Mouse (Mus musculus): ENCODE measurements at regions not wholly inside any gene's neighbourhood (a gene's known extent, or its start where the extent isn't known, plus 50 kb on each side); places are given as distances from the start of the nearest gene placed in this dataset.
A peak's percentile ranks its signal among the peaks of the same experiment; 100 is the strongest.

DNA sequence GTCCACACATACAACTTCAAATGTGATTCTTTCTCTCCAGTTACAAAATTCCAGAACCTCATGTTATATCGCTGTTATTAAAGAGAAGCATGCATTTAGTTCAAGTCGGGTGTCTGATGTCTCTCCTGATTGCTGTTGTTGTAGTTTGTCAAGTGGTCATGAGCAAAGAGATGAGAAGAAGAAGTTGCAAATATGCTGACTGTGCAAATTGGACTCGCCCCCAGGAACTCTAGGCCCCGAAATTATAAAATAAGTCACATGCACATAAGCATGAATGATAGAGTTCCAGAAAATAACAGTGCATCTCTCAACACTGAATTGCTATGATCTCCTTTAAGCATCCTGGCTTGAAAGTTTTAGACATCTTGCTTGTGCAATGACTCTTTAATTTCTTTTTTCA is 53.3 kb downstream of the Kif2b start:
- Histone ChIP-seq H3K36me3 (ENCODE audit: control insufficient read depth, insufficient read depth, low read length) (no peaks in the 10 kb centered on the region), H3K27me3 (ENCODE audit: control insufficient read depth, insufficient read depth, low read length) (no peaks in the 10 kb centered on the region), H3K9me3 (ENCODE audit: control insufficient read depth, low read length) (no peaks in the 10 kb centered on the region), H3K4me3 (ENCODE audit: low read depth, low read length) (no peak overlapping the region), H3K9ac (ENCODE audit: low read length) (no peak overlapping the region), H3K4me1 (ENCODE audit: control insufficient read depth, insufficient read depth, low read length) (no peaks in the 10 kb centered on the region), H3K4me2 (ENCODE audit: low read depth) (no peak overlapping the region), H3K27ac (ENCODE audit: low read depth, low read length) (no peak overlapping the region)
- ATAC-seq (ENCODE audit: insufficient read depth, low FRiP score, low TSS enrichment) (no peak), DNase-seq (ENCODE audit: low spot score) (no peak)
- 91% methylated on average over 4 of the region's 4 CpGs for WGBS

DNA sequence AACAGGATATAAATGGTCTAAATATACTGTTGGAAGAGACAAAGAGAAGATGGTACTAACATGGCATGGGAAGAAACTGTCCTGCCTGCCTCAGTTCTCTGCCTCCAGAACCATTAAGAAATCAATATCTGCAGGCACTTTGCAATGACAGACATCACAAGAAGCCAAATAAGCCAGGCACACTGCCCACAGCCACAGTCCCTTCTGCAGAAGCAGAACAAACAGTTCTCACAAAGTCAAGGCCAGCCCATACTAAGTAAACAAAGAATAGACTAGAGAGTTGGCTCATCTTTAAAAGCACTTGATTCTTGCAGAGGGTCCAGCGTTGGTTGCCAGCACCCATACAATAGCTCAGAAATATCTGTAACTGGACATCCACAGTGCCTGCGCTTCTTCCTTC is 98.1 kb downstream of the Kif2b start:
- H3K27me3 ChIP-seq (ENCODE audit: control insufficient read depth, insufficient read depth, low read length): no peaks in the 10 kb centered on the region
- no peak overlapping the region for H3K4me3 ChIP-seq (ENCODE audit: low read depth, low read length)
- WGBS: 95% methylated on average over 2 of the region's 2 CpGs
- no peak overlapping the region for H3K4me2 ChIP-seq (ENCODE audit: low read depth)
- H3K36me3 ChIP-seq (ENCODE audit: control insufficient read depth, insufficient read depth, low read length): no peaks in the 10 kb centered on the region
- DNase-seq (ENCODE audit: low spot score) (no peak), ATAC-seq (ENCODE audit: insufficient read depth, low FRiP score, low TSS enrichment) (no peak)
- H3K9ac ChIP-seq (ENCODE audit: low read length): no peak overlapping the region
- H3K27ac ChIP-seq (ENCODE audit: low read depth, low read length): no peak overlapping the region
- H3K4me1 ChIP-seq (ENCODE audit: control insufficient read depth, insufficient read depth, low read length): no peaks in the 10 kb centered on the region
- H3K9me3 ChIP-seq (ENCODE audit: control insufficient read depth, low read length): no peaks in the 10 kb centered on the region

DNA sequence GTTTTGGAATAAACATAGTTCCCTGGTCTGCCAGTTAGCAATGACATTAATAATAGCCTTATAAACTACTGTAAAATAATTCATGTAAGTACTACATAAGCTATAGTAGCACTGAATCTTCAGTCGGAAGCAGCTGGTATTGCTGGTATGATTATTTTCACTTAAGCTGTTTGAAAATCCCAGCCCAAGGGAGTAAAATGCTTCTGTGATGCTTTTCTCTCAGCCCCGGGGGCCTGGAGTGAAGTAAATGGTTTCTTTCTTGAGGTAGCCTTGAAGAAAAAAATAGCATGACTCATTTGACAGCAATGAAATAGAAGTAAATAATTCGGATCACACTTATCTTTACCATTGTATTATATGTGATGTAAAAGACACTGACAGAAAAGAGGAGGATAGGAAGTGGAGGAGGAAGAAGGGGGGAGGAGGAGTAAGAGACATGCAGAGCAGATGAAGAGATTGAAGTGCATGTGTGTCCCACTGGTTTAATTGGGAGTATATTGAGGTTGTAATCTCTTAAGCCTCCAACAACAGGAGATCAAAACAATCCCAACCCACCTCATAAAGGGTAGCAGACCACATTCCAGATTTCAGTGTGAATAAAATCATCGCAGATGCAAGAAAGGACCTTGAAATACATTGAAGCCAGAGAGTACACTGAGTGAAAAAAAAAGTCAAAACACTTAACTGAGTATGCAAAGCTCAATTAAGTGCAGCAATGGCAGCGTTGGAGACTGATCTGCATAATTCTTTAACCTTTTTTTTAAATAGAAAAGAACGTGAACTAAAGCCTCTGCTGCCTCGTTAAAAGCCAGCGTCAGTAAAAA is 113.6 kb downstream of the Kif2b start:
- no peak overlapping the region for H3K4me2 ChIP-seq (ENCODE audit: low read depth)
- DNase-seq (ENCODE audit: low spot score): no peak
- no peak overlapping the region for H3K27ac ChIP-seq (ENCODE audit: low read depth, low read length)

DNA sequence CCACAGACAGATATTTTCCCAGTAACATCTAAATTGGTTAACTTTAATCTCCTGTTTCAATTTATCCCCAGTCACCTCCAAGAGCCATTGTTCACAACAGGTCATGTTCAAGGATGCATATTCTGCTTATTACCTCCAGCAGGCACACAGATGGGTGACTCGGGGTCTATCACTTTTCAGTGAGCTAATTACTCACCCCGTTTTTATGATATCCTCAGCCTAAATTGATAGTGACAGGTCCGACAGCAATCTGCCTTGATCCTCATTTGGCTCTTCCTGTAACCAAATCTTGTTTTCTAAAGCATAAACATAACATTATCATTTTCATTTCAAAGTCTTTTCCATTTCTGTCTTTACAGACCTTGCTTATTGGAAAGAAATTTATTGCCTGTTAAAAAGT is 115.4 kb downstream of the Kif2b start:
- 76% methylated on average over 3 of the region's 3 CpGs for WGBS
- no peak for DNase-seq (ENCODE audit: low spot score)

More for the DNA sequence above, 113.6 kb downstream of the Kif2b start:
- no peaks in the 10 kb centered on the region for H3K9me3 ChIP-seq (ENCODE audit: control insufficient read depth, low read length)
- H3K4me1 ChIP-seq (ENCODE audit: control insufficient read depth, insufficient read depth, low read length): no peaks in the 10 kb centered on the region
- no peak overlapping the region for H3K4me3 ChIP-seq (ENCODE audit: low read depth, low read length)
- WGBS: 73% methylated on average over 8 of the region's 8 CpGs
- ATAC-seq (ENCODE audit: insufficient read depth, low FRiP score, low TSS enrichment): no peak
- no peak overlapping the region for H3K9ac ChIP-seq (ENCODE audit: low read length)
- H3K36me3 ChIP-seq (ENCODE audit: control insufficient read depth, insufficient read depth, low read length): no peaks in the 10 kb centered on the region
- H3K27me3 ChIP-seq (ENCODE audit: control insufficient read depth, insufficient read depth, low read length): no peaks in the 10 kb centered on the region

DNA sequence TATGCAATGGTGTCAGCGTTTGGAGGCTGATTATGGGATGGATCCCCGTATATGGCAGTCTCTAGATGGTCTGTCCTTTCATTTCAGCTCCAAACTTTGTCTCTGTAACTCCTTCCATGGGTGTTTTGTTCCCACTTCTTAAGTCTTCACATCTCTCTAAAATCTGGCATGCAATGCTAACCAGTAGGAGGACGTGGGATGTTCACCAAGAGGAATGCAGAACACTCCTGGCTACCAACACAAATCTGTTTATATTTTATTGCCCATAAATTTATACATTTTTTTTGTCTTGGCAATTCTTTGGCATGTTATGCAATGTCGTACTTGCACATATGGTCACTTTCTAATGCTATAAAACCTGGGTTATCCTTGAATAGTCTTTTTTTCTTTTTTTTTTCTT is 135.0 kb downstream of the Kif2b start:
- Histone ChIP-seq H3K4me1 (ENCODE audit: control insufficient read depth, insufficient read depth, low read length) (no peaks in the 10 kb centered on the region), H3K27me3 (ENCODE audit: control insufficient read depth, insufficient read depth, low read length) (no peaks in the 10 kb centered on the region), H3K36me3 (ENCODE audit: control insufficient read depth, insufficient read depth, low read length) (no peaks in the 10 kb centered on the region), H3K27ac (ENCODE audit: low read depth, low read length) (no peak overlapping the region), H3K4me3 (ENCODE audit: low read depth, low read length) (no peak overlapping the region), H3K9ac (ENCODE audit: low read length) (no peak overlapping the region), H3K4me2 (ENCODE audit: low read depth) (no peak overlapping the region), H3K9me3 (ENCODE audit: control insufficient read depth, low read length) (no peaks in the 10 kb centered on the region)
- ATAC-seq (ENCODE audit: insufficient read depth, low FRiP score, low TSS enrichment) (no peak), DNase-seq (ENCODE audit: low spot score) (no peak)
- 82% methylated on average over 4 of the region's 4 CpGs for WGBS

More for the DNA sequence above, 115.4 kb downstream of the Kif2b start:
- Histone ChIP-seq H3K27ac (ENCODE audit: low read depth, low read length) (no peak overlapping the region), H3K9ac (ENCODE audit: low read length) (no peak overlapping the region), H3K9me3 (ENCODE audit: control insufficient read depth, low read length) (no peaks in the 10 kb centered on the region), H3K4me1 (ENCODE audit: control insufficient read depth, insufficient read depth, low read length) (no peaks in the 10 kb centered on the region), H3K4me2 (ENCODE audit: low read depth) (no peak overlapping the region), H3K27me3 (ENCODE audit: control insufficient read depth, insufficient read depth, low read length) (no peaks in the 10 kb centered on the region), H3K36me3 (ENCODE audit: control insufficient read depth, insufficient read depth, low read length) (no peaks in the 10 kb centered on the region), H3K4me3 (ENCODE audit: low read depth, low read length) (no peak overlapping the region)
- ATAC-seq (ENCODE audit: insufficient read depth, low FRiP score, low TSS enrichment): no peak

DNA sequence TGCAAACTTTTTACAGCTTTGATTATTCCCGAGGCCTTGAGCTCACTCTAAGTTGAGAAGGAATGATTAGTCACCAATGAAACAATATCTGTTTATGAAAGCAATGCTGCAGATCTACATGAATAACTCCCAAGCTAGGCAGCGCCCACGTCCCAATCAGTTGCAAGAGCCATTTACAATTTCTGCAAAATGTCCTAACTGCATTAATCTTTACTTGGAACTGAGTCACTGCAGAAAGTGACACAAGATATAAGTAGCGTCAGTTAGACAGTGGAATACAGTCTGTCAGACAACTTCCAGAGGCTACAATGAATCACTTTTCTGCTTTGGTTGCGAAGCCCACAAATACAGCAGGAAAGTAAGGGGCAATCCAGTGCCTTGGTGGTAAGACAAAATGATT is 145.2 kb downstream of the Kif2b start:
- 97% methylated on average over 5 of the region's 5 CpGs for WGBS

DNA sequence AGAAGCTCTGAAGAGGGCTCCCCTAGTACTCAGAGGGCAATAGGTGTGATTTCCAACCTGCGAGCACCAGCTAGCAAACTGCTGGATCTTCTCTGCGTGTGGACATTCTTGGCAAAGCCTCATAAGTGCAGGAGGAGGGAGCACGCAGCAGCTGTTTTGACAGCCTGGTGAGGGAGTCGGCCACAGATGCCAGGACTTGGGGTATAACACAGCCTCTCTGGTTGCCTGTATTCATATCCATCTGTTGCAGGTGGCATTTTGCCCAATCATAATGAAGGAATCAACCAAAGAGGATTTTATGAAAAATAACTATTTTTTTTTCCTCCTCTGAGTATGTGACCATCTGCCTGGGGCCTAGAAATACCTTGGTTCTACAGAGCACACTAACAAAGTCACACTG is 150.6 kb downstream of the Kif2b start:
- Histone ChIP-seq H3K36me3 (ENCODE audit: control insufficient read depth, insufficient read depth, low read length) (no peaks in the 10 kb centered on the region), H3K27me3 (ENCODE audit: control insufficient read depth, insufficient read depth, low read length) (no peaks in the 10 kb centered on the region), H3K4me3 (ENCODE audit: low read depth, low read length) (no peak overlapping the region), H3K27ac (ENCODE audit: low read depth, low read length) (no peak overlapping the region), H3K9ac (ENCODE audit: low read length) (no peak overlapping the region), H3K4me2 (ENCODE audit: low read depth) (no peak overlapping the region), H3K4me1 (ENCODE audit: control insufficient read depth, insufficient read depth, low read length) (no peaks in the 10 kb centered on the region), H3K9me3 (ENCODE audit: control insufficient read depth, low read length) (no peaks in the 10 kb centered on the region)
- 88% methylated on average over 4 of the region's 4 CpGs for WGBS
- ATAC-seq (ENCODE audit: insufficient read depth, low FRiP score, low TSS enrichment) (no peak), DNase-seq (ENCODE audit: low spot score) (no peak)

More for the DNA sequence above, 145.2 kb downstream of the Kif2b start:
- no peak overlapping the region for H3K27ac ChIP-seq (ENCODE audit: low read depth, low read length)
- H3K4me2 ChIP-seq (ENCODE audit: low read depth): no peak overlapping the region
- no peaks in the 10 kb centered on the region for H3K36me3 ChIP-seq (ENCODE audit: control insufficient read depth, insufficient read depth, low read length)
- H3K9me3 ChIP-seq (ENCODE audit: control insufficient read depth, low read length): no peaks in the 10 kb centered on the region
- DNase-seq (ENCODE audit: low spot score) (no peak), ATAC-seq (ENCODE audit: insufficient read depth, low FRiP score, low TSS enrichment) (no peak)
- H3K4me1 ChIP-seq (ENCODE audit: control insufficient read depth, insufficient read depth, low read length): no peaks in the 10 kb centered on the region
- no peak overlapping the region for H3K4me3 ChIP-seq (ENCODE audit: low read depth, low read length)
- no peaks in the 10 kb centered on the region for H3K27me3 ChIP-seq (ENCODE audit: control insufficient read depth, insufficient read depth, low read length)
- no peak overlapping the region for H3K9ac ChIP-seq (ENCODE audit: low read length)

DNA sequence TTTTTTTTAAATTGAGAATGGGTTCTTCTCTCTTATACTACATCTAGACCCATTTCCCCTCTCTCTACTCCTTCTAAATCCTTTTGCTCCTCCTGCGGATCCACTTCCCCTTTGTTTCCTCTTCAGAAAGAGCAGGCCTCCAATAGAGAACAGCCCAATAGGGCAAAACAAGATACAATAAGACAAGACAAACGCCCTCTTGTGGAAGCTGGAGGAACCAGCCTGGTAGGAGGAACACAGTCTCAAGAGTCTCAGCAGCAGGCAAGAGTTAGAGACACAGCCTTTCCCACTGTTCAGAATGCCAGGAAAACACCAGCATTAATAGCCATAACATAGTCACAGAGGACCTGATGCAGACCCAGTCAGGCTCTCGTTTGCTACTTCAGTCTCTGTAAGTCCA is 190.2 kb downstream of the Kif2b start:
- WGBS: 47% methylated on average over 3 of the region's 3 CpGs
- Histone ChIP-seq H3K27ac (ENCODE audit: low read depth, low read length) (no peak overlapping the region), H3K27me3 (ENCODE audit: control insufficient read depth, insufficient read depth, low read length) (no peaks in the 10 kb centered on the region), H3K4me2 (ENCODE audit: low read depth) (no peak overlapping the region), H3K4me1 (ENCODE audit: control insufficient read depth, insufficient read depth, low read length) (no peaks in the 10 kb centered on the region), H3K36me3 (ENCODE audit: control insufficient read depth, insufficient read depth, low read length) (no peaks in the 10 kb centered on the region), H3K9me3 (ENCODE audit: control insufficient read depth, low read length) (no peaks in the 10 kb centered on the region), H3K4me3 (ENCODE audit: low read depth, low read length) (no peak overlapping the region), H3K9ac (ENCODE audit: low read length) (no peak overlapping the region)
- no peak for DNase-seq (ENCODE audit: low spot score)
- no peak for ATAC-seq (ENCODE audit: insufficient read depth, low FRiP score, low TSS enrichment)

DNA sequence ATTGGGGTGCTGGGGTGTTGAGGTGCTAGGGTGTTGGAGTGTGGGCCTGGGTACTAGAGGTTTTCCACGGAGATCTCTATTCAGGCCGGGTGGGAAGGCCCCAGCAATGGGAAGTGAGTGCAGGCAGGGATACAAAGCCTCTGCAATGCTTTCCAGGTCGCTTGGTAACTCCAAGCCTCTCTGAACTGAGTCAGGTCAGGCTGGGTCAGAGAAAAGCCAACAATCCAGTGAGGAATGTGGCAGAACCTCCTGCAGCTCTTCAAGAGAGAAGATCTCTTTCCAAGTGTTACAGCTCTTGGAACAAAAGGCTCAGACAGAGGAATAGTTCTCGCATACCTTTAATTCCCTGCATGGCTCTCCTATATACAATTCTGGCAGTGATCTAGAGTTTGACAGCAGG is 220.3 kb downstream of the Kif2b start:
- ATAC-seq (ENCODE audit: insufficient read depth, low FRiP score, low TSS enrichment): no peak
- Histone ChIP-seq H3K4me3 (ENCODE audit: low read depth, low read length) (no peak overlapping the region), H3K27me3 (ENCODE audit: control insufficient read depth, insufficient read depth, low read length) (no peaks in the 10 kb centered on the region), H3K4me2 (ENCODE audit: low read depth) (no peak overlapping the region), H3K9me3 (ENCODE audit: control insufficient read depth, low read length) (no peaks in the 10 kb centered on the region), H3K4me1 (ENCODE audit: control insufficient read depth, insufficient read depth, low read length) (no peaks in the 10 kb centered on the region), H3K36me3 (ENCODE audit: control insufficient read depth, insufficient read depth, low read length) (no peaks in the 10 kb centered on the region), H3K27ac (ENCODE audit: low read depth, low read length) (no peak overlapping the region), H3K9ac (ENCODE audit: low read length) (no peak overlapping the region)
- WGBS: 12% methylated on average over 4 of the region's 4 CpGs
- DNase-seq (ENCODE audit: low spot score): peak; percentile 10
